Mouse (Mus musculus) intestine, embryonic 16.5 days (tissue): ENCODE measurements around the gene Insm1. TPM values are rescaled to one million over a fixed set of nuclear protein-coding genes. Genes with fewer than 3 reads are reported as not detected.
A peak's percentile ranks its signal among the peaks of the same experiment; 100 is the strongest.

Experiments used
- ATAC-seq: fragments of 200-750 bp; cut with Nextera tagmentation; 2 replicates; pipeline ENCODE4 v1.8.0; 2017; ENCODE audit warnings: moderate TSS enrichment, moderate library complexity
- H3K27ac ChIP-seq: fragments of 300-500 bp; sonication (generic); 2 replicates; pipeline ENCODE4 v1.5.1; 2014; ENCODE audit warnings: mild to moderate bottlenecking, low read length
- H3K27me3 ChIP-seq: fragments of 300-500 bp; sonication (generic); replicated peaks from 2 replicates; pipeline ENCODE4 v1.6.1; 2014; ENCODE audit warnings: low read length, control low read depth, mixed read lengths; ENCODE audit not compliant: control insufficient read depth, insufficient read depth
- H3K36me3 ChIP-seq: fragments of 300-500 bp; sonication (generic); 2 replicates; pipeline ENCODE4 v1.6.1; 2014; ENCODE audit warnings: low read length, control low read depth; ENCODE audit not compliant: control insufficient read depth, insufficient read depth
- H3K4me1 ChIP-seq: fragments of 300-500 bp; sonication (generic); 2 replicates; pipeline ENCODE4 v1.6.1; 2014; ENCODE audit warnings: low read length, control low read depth, mixed read lengths; ENCODE audit not compliant: control insufficient read depth, insufficient read depth
- H3K4me2 ChIP-seq: fragments of 300-500 bp; sonication (generic); 2 replicates; pipeline ENCODE4 v1.6.1; 2014; ENCODE audit warnings: low read depth, low read length, control low read depth
- H3K4me3 ChIP-seq: fragments of 300-500 bp; sonication (generic); 2 replicates; pipeline ENCODE4 v1.5.1; 2014; ENCODE audit warnings: mild to moderate bottlenecking, low read length
- H3K9ac ChIP-seq: fragments of 300-500 bp; sonication (generic); 2 replicates; pipeline ENCODE4 v1.6.1; 2014; ENCODE audit warnings: low read depth, low read length
- H3K9me3 ChIP-seq: fragments of 300-500 bp; sonication (generic); 2 replicates; pipeline ENCODE4 v1.6.1; 2016; ENCODE audit warnings: low read length, control low read depth; ENCODE audit not compliant: control insufficient read depth
- WGBS: fragments of 180-500 bp; shearing (Covaris S2); extraction: QIAGEN DNeasy Blood & Tissue Kit; methylation state at CpG from one replicate; pipeline ENCODE4 v1.1.7; 2014; 5-methylcytosine and 5-hydroxymethylcytosine counted together
- polyA plus RNA-seq: library from polyadenylated mRNA; unstranded; fragments of >200 nt; fragmentation: Nextera tagmentation; extraction: Ambion mirVana; gene quantifications from 2 replicates; pipeline ENCODE4 v1.2.1, GENCODE M21; 2015

Insm1 gene
- polyA plus RNA-seq, 1 experiment from 2014 or later = 0.35 TPM

DNA sequence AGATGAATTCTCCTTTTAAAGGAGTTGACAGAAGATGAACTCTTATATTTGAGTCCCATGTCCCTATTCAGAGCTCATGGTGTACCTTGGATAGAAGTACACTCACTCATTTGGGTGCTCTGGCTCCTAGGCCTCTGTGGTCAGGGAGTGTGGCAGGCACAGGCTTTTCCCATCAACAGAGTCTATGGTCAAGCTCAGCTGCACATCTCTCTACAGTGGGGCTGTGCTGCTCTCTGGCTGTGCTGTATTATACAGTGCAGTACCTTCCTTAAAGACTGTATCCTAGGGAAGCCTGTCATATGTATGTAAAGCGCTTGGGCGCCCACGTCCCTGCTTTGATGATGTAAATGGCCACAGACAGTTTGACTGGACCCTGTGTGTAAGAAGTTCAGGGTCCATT, 35.9 kb downstream of the Insm1 start:
- no peak overlapping the region for H3K4me2 ChIP-seq
- 80% methylated on average over 3 of the region's 3 CpGs for WGBS
- H3K36me3 ChIP-seq = no peaks in the 10 kb centered on the region
- H3K27ac ChIP-seq = no peak overlapping the region
- H3K9me3 ChIP-seq = no peaks in the 10 kb centered on the region
- H3K9ac ChIP-seq = no peak overlapping the region
- no peak for ATAC-seq
- H3K4me3 ChIP-seq = no peak overlapping the region
- no peaks in the 10 kb centered on the region for H3K27me3 ChIP-seq
- 0 out of 2 replicates have a peak, but pooled peaks cover 4% of the 10 kb centered on the region for H3K4me1 ChIP-seq

DNA sequence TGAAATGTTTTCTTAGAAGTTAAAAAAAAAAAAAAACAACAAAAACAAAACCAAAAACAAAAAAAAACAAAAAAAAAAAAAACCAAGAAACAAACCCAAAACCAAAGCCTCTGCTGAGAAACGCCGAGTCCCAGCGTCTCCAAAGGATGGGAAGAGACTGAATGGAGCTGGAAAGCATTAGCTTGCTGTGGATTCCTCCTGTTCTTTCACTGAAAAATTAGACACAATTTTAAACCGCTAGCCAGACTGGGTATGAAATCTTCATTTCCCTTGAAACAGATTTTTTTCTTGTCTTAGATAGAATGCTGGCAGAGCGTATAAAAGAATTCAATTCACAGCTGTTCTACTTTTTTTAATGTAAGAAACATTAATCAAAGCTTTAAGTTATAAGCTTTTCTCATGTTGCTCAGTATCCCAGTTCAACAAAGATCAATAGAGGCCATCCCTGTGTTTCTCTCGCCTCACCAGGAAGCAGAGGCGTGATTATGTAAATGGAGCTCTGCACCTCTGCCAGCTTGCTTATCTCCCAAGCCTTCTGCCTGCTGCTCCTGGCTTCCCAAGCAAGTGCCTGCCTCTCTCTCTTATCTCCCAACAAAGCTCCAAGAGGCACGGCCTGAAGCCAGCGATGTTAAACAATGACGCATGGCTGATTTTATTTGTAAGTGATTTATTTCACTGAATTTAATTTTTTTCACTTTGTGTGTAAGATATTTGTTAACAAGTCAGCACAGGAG, 37.2 kb downstream of the Insm1 start:
- Histone ChIP-seq H3K4me3 (no peak overlapping the region), H3K4me2 (no peak overlapping the region), H3K9me3 (no peaks in the 10 kb centered on the region), H3K36me3 (no peaks in the 10 kb centered on the region), H3K9ac (no peak overlapping the region), H3K27me3 (no peaks in the 10 kb centered on the region), H3K4me1 (0 out of 2 replicates have a peak, but pooled peaks cover 4% of the 10 kb centered on the region), H3K27ac (no peak overlapping the region)
- peak; percentile 65 for ATAC-seq
- WGBS = 41% methylated on average over 10 of the region's 10 CpGs

DNA sequence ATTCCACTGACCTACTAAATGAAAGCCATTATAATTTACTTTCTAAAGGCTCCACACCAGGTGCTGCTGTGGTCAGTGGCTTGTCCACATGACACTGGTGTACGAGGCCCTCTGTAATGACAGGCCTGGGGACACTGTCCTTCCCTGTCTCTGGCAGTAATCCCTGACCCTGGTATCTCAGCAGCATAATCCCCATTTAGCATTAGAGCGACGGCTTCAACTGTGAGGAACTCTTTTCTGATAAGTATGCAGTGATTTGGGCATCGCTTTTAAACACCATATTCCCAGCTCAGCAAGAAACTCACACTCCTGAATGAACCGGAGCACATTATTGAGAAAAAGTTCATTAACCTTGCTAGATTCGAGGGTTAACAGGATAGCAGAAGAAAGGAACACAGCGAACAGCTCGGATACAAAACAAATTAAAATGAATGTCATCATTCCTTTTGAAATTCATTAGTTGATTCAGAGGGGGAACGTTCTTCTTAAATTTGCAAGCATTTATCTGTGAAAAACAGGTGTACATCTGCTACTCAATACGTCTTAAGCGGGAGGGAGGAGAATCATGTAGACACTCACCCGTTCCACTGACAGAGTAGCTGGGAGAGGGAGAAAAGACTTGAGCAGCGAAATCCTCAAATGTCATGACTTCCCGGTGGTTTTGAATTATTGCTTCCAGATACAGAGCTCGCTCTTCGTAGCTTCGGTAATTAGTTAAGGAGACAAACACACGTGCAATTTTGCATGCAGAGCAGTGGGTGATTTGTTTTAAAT, 38.3 kb downstream of the Insm1 start:
- Histone ChIP-seq H3K4me2 (no peak overlapping the region), H3K27me3 (no peaks in the 10 kb centered on the region), H3K9ac (no peak overlapping the region), H3K4me3 (no peak overlapping the region), H3K4me1 (0 out of 2 replicates have a peak, but pooled peaks cover 4% of the 10 kb centered on the region), H3K36me3 (no peaks in the 10 kb centered on the region), H3K27ac (no peak overlapping the region), H3K9me3 (no peaks in the 10 kb centered on the region)
- no peak for ATAC-seq
- 59% methylated on average over 18 of the region's 18 CpGs for WGBS

DNA sequence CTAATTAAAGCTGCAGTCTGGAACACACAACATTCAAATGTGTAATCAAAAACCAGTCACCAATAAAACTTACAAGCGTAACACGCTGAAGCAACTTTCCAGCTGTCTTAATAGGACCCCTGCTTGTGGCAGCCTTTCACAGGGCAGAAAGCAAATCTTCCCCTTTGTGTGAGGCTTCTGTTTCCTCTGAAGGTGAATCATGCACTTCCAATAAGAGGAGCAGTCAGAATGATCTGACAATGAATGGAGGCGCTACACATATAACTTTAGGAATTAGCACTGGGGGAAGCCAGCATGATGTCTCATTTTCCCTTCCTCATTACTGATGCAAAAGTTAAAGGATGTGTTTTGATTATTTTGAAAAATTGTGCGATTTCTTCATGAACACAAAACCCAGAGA, 39.4 kb downstream of the Insm1 start:
- Histone ChIP-seq H3K27me3 (no peaks in the 10 kb centered on the region), H3K4me2 (no peak overlapping the region), H3K4me3 (no peak overlapping the region), H3K36me3 (no peaks in the 10 kb centered on the region), H3K9ac (no peak overlapping the region), H3K9me3 (no peaks in the 10 kb centered on the region), H3K4me1 (0 out of 2 replicates have a peak, but pooled peaks cover 4% of the 10 kb centered on the region), H3K27ac (no peak overlapping the region)
- WGBS = 79% methylated on average over 4 of the region's 4 CpGs
- ATAC-seq = no peak

DNA sequence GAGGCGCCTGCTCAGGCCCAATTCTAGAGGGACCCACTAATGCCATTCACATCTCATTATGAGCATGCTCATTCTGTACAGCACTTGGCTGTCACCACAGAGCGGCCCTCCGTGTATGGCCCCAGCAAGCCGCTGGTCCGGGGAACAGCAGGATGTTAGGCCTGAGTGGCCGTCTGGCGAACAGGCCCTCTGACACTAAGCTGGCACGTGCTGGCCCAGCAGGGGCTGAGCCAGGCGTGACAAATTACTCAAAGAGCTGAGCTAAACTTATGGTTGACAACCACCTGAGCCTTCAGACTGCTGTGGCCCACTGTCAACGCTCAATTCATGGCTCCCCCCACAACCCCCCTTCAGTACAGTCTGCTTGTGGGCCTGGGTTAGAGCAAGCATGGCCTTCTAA, 40.5 kb downstream of the Insm1 start:
- H3K9me3 ChIP-seq = no peaks in the 10 kb centered on the region
- H3K4me2 ChIP-seq = no peak overlapping the region
- no peaks in the 10 kb centered on the region for H3K27me3 ChIP-seq
- no peak overlapping the region for H3K9ac ChIP-seq
- ATAC-seq = no peak
- H3K4me1 ChIP-seq = 0 out of 2 replicates have a peak, but pooled peaks cover 4% of the 10 kb centered on the region
- WGBS = 53% methylated on average over 10 of the region's 10 CpGs
- no peak overlapping the region for H3K4me3 ChIP-seq
- H3K27ac ChIP-seq = no peak overlapping the region
- no peaks in the 10 kb centered on the region for H3K36me3 ChIP-seq

DNA sequence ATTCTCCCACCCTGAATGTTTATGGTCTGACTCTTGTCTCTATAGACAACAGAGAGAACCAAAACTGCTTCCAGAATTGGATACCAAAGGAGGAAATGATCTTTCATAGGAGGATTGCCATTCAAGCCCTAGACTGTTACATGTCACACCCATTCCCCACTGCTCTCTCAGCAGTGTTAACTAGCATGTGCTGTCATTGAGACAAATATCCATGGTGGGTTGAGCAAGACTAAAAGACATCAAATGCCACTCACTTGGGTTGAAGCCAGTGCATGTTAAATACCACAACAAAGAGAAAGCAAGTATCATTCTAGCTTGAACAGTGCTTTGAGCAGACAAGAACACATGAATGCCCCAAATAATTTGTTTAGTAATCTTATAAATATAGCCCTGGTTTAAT, 41.2 kb downstream of the Insm1 start:
- H3K27ac ChIP-seq = no peak overlapping the region
- no peaks in the 10 kb centered on the region for H3K27me3 ChIP-seq
- no peak overlapping the region for H3K9ac ChIP-seq
- H3K9me3 ChIP-seq = no peaks in the 10 kb centered on the region
- no peaks in the 10 kb centered on the region for H3K36me3 ChIP-seq
- 0 out of 2 replicates have a peak, but pooled peaks cover 4% of the 10 kb centered on the region for H3K4me1 ChIP-seq
- no peak overlapping the region for H3K4me3 ChIP-seq
- no peak for ATAC-seq
- H3K4me2 ChIP-seq = no peak overlapping the region

DNA sequence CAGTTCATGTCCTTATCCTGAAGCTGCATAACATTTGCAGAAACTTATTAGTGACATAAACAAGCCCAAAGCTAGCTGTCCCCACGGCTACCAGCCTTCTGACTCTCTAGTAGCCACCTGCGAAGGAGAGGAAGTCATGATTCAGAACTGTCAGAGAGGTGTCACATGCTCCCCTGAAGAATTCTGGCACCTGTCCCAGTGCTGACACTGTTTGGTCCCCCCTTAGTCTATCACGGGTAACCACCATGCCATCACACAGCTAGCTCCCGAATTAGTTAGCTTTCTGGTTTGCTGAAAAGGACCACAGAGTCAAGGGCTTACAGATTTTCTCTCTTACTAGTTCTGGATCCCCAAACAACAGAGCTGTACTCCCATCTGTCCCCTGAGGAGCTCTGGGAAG, 43.3 kb downstream of the Insm1 start:
- Histone ChIP-seq H3K9ac (no peak overlapping the region), H3K4me2 (no peak overlapping the region), H3K4me1 (no peaks in the 10 kb centered on the region), H3K27ac (no peak overlapping the region), H3K9me3 (no peaks in the 10 kb centered on the region), H3K27me3 (no peaks in the 10 kb centered on the region), H3K4me3 (no peak overlapping the region), H3K36me3 (no peaks in the 10 kb centered on the region)
- 59% methylated on average over 4 of the region's 4 CpGs for WGBS
- ATAC-seq = no peak

DNA sequence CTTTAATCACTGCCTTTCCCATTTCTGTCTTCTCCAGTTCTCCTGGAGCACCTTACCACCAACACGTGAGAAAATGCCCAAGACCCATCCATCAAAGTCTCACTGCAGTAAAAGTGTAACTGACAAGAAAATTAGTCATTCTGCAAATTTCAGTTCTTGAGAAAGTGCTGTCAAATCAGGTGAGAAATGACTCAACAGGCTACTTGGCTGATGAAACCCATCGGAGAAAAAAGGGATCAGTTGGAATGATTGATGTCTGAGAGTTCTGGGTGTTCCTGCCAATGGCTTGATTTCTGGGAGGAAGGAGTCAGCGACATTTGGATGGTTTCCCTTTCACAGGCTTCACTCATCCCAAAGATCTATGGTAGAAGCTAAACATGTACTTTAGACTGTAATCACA, 44.8 kb downstream of the Insm1 start:
- H3K4me2 ChIP-seq = no peak overlapping the region
- no peaks in the 10 kb centered on the region for H3K9me3 ChIP-seq
- no peak for ATAC-seq
- no peak overlapping the region for H3K4me3 ChIP-seq
- 60% methylated on average over 3 of the region's 3 CpGs for WGBS
- no peaks in the 10 kb centered on the region for H3K4me1 ChIP-seq
- no peak overlapping the region for H3K27ac ChIP-seq
- no peaks in the 10 kb centered on the region for H3K36me3 ChIP-seq
- no peak overlapping the region for H3K9ac ChIP-seq
- no peaks in the 10 kb centered on the region for H3K27me3 ChIP-seq
